Mouse (Mus musculus): ENCODE data around the gene Zdhhc18. TPM values are rescaled to one million over a fixed set of nuclear protein-coding genes. Genes with fewer than 3 reads are reported as not detected.

The Zdhhc18 gene
- polyA plus RNA-seq, 1 experiment from 2014 or later: 3.0 TPM

- Histone ChIP-seq H3K4me1 (replicated peaks; ENCODE audit: control insufficient read depth, insufficient read depth, low read length) (peaks cover 9% of the 10 kb centered on the region; the same call in 1 of the 2 replicates), H3K27ac (no peak overlapping the region), H3K4me3 (replicated peaks; ENCODE audit: low read length) (no peak overlapping the region), H3K9me3 (ENCODE audit: control insufficient read depth, low read length) (no peaks in the 10 kb centered on the region), H3K27me3 (ENCODE audit: control insufficient read depth, insufficient read depth, low read length) (no peaks in the 10 kb centered on the region), H3K36me3 (replicated peaks; ENCODE audit: control insufficient read depth, insufficient read depth) (peaks cover 32% of the 10 kb centered on the region), H3K9ac (no peak overlapping the region), H3K4me2 (replicated peaks) (no peak overlapping the region)
- DNase-seq (ENCODE audit: low spot score) (no peak), ATAC-seq (ENCODE audit: low FRiP score) (no peak)
- WGBS: 90% methylated on average over 14 of the region's 14 CpGs
Observed at GRCm38 (mm10) chr4:133627039-133627438, 22.9 kb downstream of the Zdhhc18 start.

GRCm38 (mm10) chr4:133626621-133627020 is 23.3 kb downstream of the Zdhhc18 start:
- H3K27me3 ChIP-seq (ENCODE audit: control insufficient read depth, insufficient read depth, low read length): no peaks in the 10 kb centered on the region
- H3K4me3 ChIP-seq (replicated peaks; ENCODE audit: low read length): no peak overlapping the region
- WGBS: 86% methylated on average over 9 of the region's 9 CpGs
- H3K9me3 ChIP-seq (ENCODE audit: control insufficient read depth, low read length): no peaks in the 10 kb centered on the region
- ATAC-seq (ENCODE audit: low FRiP score) (no peak), DNase-seq (ENCODE audit: low spot score) (no peak)
- H3K36me3 ChIP-seq (replicated peaks; ENCODE audit: control insufficient read depth, insufficient read depth): peaks cover 32% of the 10 kb centered on the region
- H3K4me1 ChIP-seq (replicated peaks; ENCODE audit: control insufficient read depth, insufficient read depth, low read length): peaks cover 5% of the 10 kb centered on the region; the same call in 1 of the 2 replicates
- H3K4me2 ChIP-seq (replicated peaks): no peak overlapping the region
- H3K27ac ChIP-seq: no peak overlapping the region
- no peak overlapping the region for H3K9ac ChIP-seq

GRCm38 (mm10) chr4:133626221-133626620 is 23.7 kb downstream of the Zdhhc18 start:
- H3K4me1 ChIP-seq (replicated peaks; ENCODE audit: control insufficient read depth, insufficient read depth, low read length): peaks cover under 1% of the 10 kb centered on the region; the same call in 1 of the 2 replicates
- peaks cover 32% of the 10 kb centered on the region for H3K36me3 ChIP-seq (replicated peaks; ENCODE audit: control insufficient read depth, insufficient read depth)
- no peak overlapping the region for H3K4me2 ChIP-seq (replicated peaks)
- DNase-seq (ENCODE audit: low spot score): no peak
- H3K4me3 ChIP-seq (replicated peaks; ENCODE audit: low read length): no peak overlapping the region
- H3K9me3 ChIP-seq (ENCODE audit: control insufficient read depth, low read length): no peaks in the 10 kb centered on the region
- ATAC-seq (ENCODE audit: low FRiP score): no peak
- H3K27me3 ChIP-seq (ENCODE audit: control insufficient read depth, insufficient read depth, low read length): no peaks in the 10 kb centered on the region
- WGBS: 32% methylated on average over 5 of the region's 5 CpGs
- no peak overlapping the region for H3K9ac ChIP-seq
- 0 out of 2 replicates have a peak overlapping the region, but pooled peaks have one; percentile 32 for H3K27ac ChIP-seq

- peaks cover 32% of the 10 kb centered on the region for H3K36me3 ChIP-seq (replicated peaks; ENCODE audit: control insufficient read depth, insufficient read depth)
- H3K9ac ChIP-seq: no peak overlapping the region
- DNase-seq (ENCODE audit: low spot score): no peak
- no peak overlapping the region; the same call in 1 of the 2 replicates for H3K27ac ChIP-seq
- no peaks in the 10 kb centered on the region for H3K4me1 ChIP-seq (replicated peaks; ENCODE audit: control insufficient read depth, insufficient read depth, low read length)
- no peak for ATAC-seq (ENCODE audit: low FRiP score)
- no peak overlapping the region for H3K4me3 ChIP-seq (replicated peaks; ENCODE audit: low read length)
- H3K27me3 ChIP-seq (ENCODE audit: control insufficient read depth, insufficient read depth, low read length): no peaks in the 10 kb centered on the region
- H3K9me3 ChIP-seq (ENCODE audit: control insufficient read depth, low read length): no peaks in the 10 kb centered on the region
- no peak overlapping the region for H3K4me2 ChIP-seq (replicated peaks)
- WGBS: 62% methylated on average over 11 of the region's 11 CpGs
Observed at GRCm38 (mm10) chr4:133625621-133626071, 24.3 kb downstream of the Zdhhc18 start.

GRCm38 (mm10) chr4:133624830-133625229 is 25.1 kb downstream of the Zdhhc18 start:
- ATAC-seq (ENCODE audit: low FRiP score): no peak

GRCm38 (mm10) chr4:133622161-133622695 is 27.7 kb downstream of the Zdhhc18 start:
- 77% methylated on average over 11 of the region's 11 CpGs for WGBS
- H3K4me3 ChIP-seq (replicated peaks; ENCODE audit: low read length): no peak overlapping the region
- H3K27me3 ChIP-seq (ENCODE audit: control insufficient read depth, insufficient read depth, low read length): no peaks in the 10 kb centered on the region
- peaks cover 40% of the 10 kb centered on the region for H3K36me3 ChIP-seq (replicated peaks; ENCODE audit: control insufficient read depth, insufficient read depth)
- no peak overlapping the region for H3K4me2 ChIP-seq (replicated peaks)
- H3K9ac ChIP-seq: no peak overlapping the region
- DNase-seq (ENCODE audit: low spot score) (no peak), ATAC-seq (ENCODE audit: low FRiP score) (no peak)
- no peaks in the 10 kb centered on the region for H3K4me1 ChIP-seq (replicated peaks; ENCODE audit: control insufficient read depth, insufficient read depth, low read length)
- no peaks in the 10 kb centered on the region for H3K9me3 ChIP-seq (ENCODE audit: control insufficient read depth, low read length)
- H3K27ac ChIP-seq: no peak overlapping the region

More at GRCm38 (mm10) chr4:133624830-133625229, 25.1 kb downstream of the Zdhhc18 start:
- H3K27me3 ChIP-seq (ENCODE audit: control insufficient read depth, insufficient read depth, low read length): no peaks in the 10 kb centered on the region
- H3K4me3 ChIP-seq (replicated peaks; ENCODE audit: low read length): no peak overlapping the region
- no peak overlapping the region for H3K4me2 ChIP-seq (replicated peaks)
- peaks cover 37% of the 10 kb centered on the region for H3K36me3 ChIP-seq (replicated peaks; ENCODE audit: control insufficient read depth, insufficient read depth)
- no peak for DNase-seq (ENCODE audit: low spot score)
- no peaks in the 10 kb centered on the region for H3K4me1 ChIP-seq (replicated peaks; ENCODE audit: control insufficient read depth, insufficient read depth, low read length)
- WGBS: 94% methylated on average over 7 of the region's 7 CpGs
- no peak overlapping the region for H3K27ac ChIP-seq
- no peak overlapping the region for H3K9ac ChIP-seq
- no peaks in the 10 kb centered on the region for H3K9me3 ChIP-seq (ENCODE audit: control insufficient read depth, low read length)

- no peak overlapping the region for H3K27ac ChIP-seq
- no peak for ATAC-seq (ENCODE audit: low FRiP score)
- H3K4me3 ChIP-seq (replicated peaks; ENCODE audit: low read length): no peak overlapping the region
- no peaks in the 10 kb centered on the region for H3K27me3 ChIP-seq (ENCODE audit: control insufficient read depth, insufficient read depth, low read length)
- no peaks in the 10 kb centered on the region for H3K4me1 ChIP-seq (replicated peaks; ENCODE audit: control insufficient read depth, insufficient read depth, low read length)
- no peak for DNase-seq (ENCODE audit: low spot score)
- H3K9ac ChIP-seq: no peak overlapping the region
- 91% methylated on average over 8 of the region's 8 CpGs for WGBS
- H3K36me3 ChIP-seq (replicated peaks; ENCODE audit: control insufficient read depth, insufficient read depth): peaks cover 31% of the 10 kb centered on the region
- no peaks in the 10 kb centered on the region for H3K9me3 ChIP-seq (ENCODE audit: control insufficient read depth, low read length)
- H3K4me2 ChIP-seq (replicated peaks): no peak overlapping the region
Observed at GRCm38 (mm10) chr4:133620668-133621067, 29.3 kb downstream of the Zdhhc18 start.

- Histone ChIP-seq H3K9ac (no peak overlapping the region), H3K36me3 (replicated peaks; ENCODE audit: control insufficient read depth, insufficient read depth) (peaks cover 32% of the 10 kb centered on the region), H3K4me3 (replicated peaks; ENCODE audit: low read length) (no peak overlapping the region), H3K4me2 (replicated peaks) (no peak overlapping the region), H3K27me3 (ENCODE audit: control insufficient read depth, insufficient read depth, low read length) (no peaks in the 10 kb centered on the region), H3K9me3 (ENCODE audit: control insufficient read depth, low read length) (no peaks in the 10 kb centered on the region), H3K4me1 (replicated peaks; ENCODE audit: control insufficient read depth, insufficient read depth, low read length) (no peaks in the 10 kb centered on the region), H3K27ac (no peak overlapping the region)
- 73% methylated on average over 4 of the region's 4 CpGs for WGBS
- DNase-seq (ENCODE audit: low spot score) (no peak), ATAC-seq (ENCODE audit: low FRiP score) (no peak)
Observed at GRCm38 (mm10) chr4:133619473-133620136, 30.3 kb downstream of the Zdhhc18 start.

- Histone ChIP-seq H3K4me3 (replicated peaks; ENCODE audit: low read length) (no peak overlapping the region), H3K27ac (no peak overlapping the region), H3K4me2 (replicated peaks) (no peak overlapping the region), H3K27me3 (ENCODE audit: control insufficient read depth, insufficient read depth, low read length) (no peaks in the 10 kb centered on the region), H3K36me3 (replicated peaks; ENCODE audit: control insufficient read depth, insufficient read depth) (peaks cover 39% of the 10 kb centered on the region), H3K4me1 (replicated peaks; ENCODE audit: control insufficient read depth, insufficient read depth, low read length) (no peaks in the 10 kb centered on the region), H3K9me3 (ENCODE audit: control insufficient read depth, low read length) (no peaks in the 10 kb centered on the region), H3K9ac (no peak overlapping the region)
- no peak for ATAC-seq (ENCODE audit: low FRiP score)
- 90% methylated on average over 11 of the region's 11 CpGs for WGBS
- no peak for DNase-seq (ENCODE audit: low spot score)
Observed at GRCm38 (mm10) chr4:133617936-133618335, 32.0 kb downstream of the Zdhhc18 start.

Measured in hindbrain, embryonic 14.5 days (tissue).